Mouse (Mus musculus) limb, embryonic 12.5 days (tissue): Measurements from ENCODE around the gene Nipsnap3a. TPM values are rescaled to one million over a fixed set of nuclear protein-coding genes. Genes with fewer than 3 reads are reported as not detected.

Source experiments
- ATAC-seq: fragments of 200-750 bp; cut with Nextera tagmentation; 2 replicates; pipeline ENCODE4 v1.8.0; 2017; ENCODE audit warnings: low read depth, moderate TSS enrichment; ENCODE audit not compliant: insufficient number of reproducible peaks, insufficient read depth, low FRiP score, low TSS enrichment
- H3K27ac ChIP-seq: fragments of 300-500 bp; sonication (generic); 2 replicates; pipeline ENCODE4 v1.5.1; 2016; ENCODE audit warnings: mild to moderate bottlenecking, moderate library complexity
- H3K27me3 ChIP-seq: fragments of 300-500 bp; sonication (generic); 2 replicates; pipeline ENCODE4 v1.6.1; 2016; ENCODE audit warnings: mild to moderate bottlenecking, moderate library complexity
- H3K36me3 ChIP-seq: fragments of 300-500 bp; sonication (generic); 2 replicates; pipeline ENCODE4 v1.6.1; 2016; ENCODE audit warnings: mild to moderate bottlenecking, moderate library complexity
- H3K4me1 ChIP-seq: fragments of 300-500 bp; sonication (generic); replicated peaks from 2 replicates; pipeline ENCODE4 v1.6.1; 2016
- H3K4me2 ChIP-seq: fragments of 300-500 bp; sonication (generic); 2 replicates; pipeline ENCODE4 v1.6.1; 2016; ENCODE audit warnings: mild to moderate bottlenecking, moderate library complexity
- H3K4me3 ChIP-seq: fragments of 300-500 bp; sonication (generic); replicated peaks from 2 replicates; pipeline ENCODE4 v1.5.1; 2016; ENCODE audit warnings: mild to moderate bottlenecking
- H3K9ac ChIP-seq: fragments of 300-500 bp; sonication (generic); replicated peaks from 2 replicates; pipeline ENCODE4 v1.6.1; 2016; ENCODE audit warnings: mild to moderate bottlenecking, moderate library complexity
- H3K9me3 ChIP-seq: fragments of 300-500 bp; sonication (generic); 2 replicates; pipeline ENCODE4 v1.6.1; 2016; ENCODE audit warnings: mild to moderate bottlenecking, moderate library complexity
- WGBS: fragments of 180-500 bp; shearing (Covaris S2); methylation state at CpG from one replicate; pipeline ENCODE4 v1.1.7; 2016; 5-methylcytosine and 5-hydroxymethylcytosine counted together
- polyA plus RNA-seq: library from polyadenylated mRNA; unstranded; fragments of >200 nt; fragmentation: Nextera tagmentation; extraction: Ambion mirVana; gene quantifications from 2 replicates; pipeline ENCODE4 v1.2.1, GENCODE M21; 2016

The Nipsnap3a gene
- polyA plus RNA-seq, 1 experiment from 2014 or later: not detected

- Histone ChIP-seq H3K4me2 (no peak overlapping the region), H3K27me3 (no peaks in the 10 kb centered on the region), H3K4me1 (no peaks in the 10 kb centered on the region), H3K9ac (no peak overlapping the region), H3K36me3 (peaks cover 60% of the 10 kb centered on the region), H3K27ac (no peak overlapping the region), H3K9me3 (no peaks in the 10 kb centered on the region; the same call in 1 of the 2 replicates), H3K4me3 (no peak overlapping the region)
- 74% methylated on average over 9 of the region's 9 CpGs for WGBS
- ATAC-seq: no peak
Measured at GRCm38 (mm10) chr4:53046238-53047022, 57.4 kb downstream of the Nipsnap3a start.

Other genes with a start within 250 kb of the Nipsnap3a start
- not detected in 2 replicates for gene Olfr275, start 174.7 kb upstream of the Nipsnap3a start, polyA plus RNA-seq
- not detected in 2 replicates for gene Olfr273, start 130.0 kb upstream of the Nipsnap3a start, polyA plus RNA-seq
- not detected in 2 replicates for gene Olfr272, start 70.1 kb upstream of the Nipsnap3a start, polyA plus RNA-seq
- gene Olfr270, start 24.7 kb upstream of the Nipsnap3a start, polyA plus RNA-seq: not detected in 2 replicates
- 52.2 and 53.6 TPM in 2 replicates for gene Nipsnap3b, start 22.6 kb downstream of the Nipsnap3a start, polyA plus RNA-seq
- gene Abca1, start 170.6 kb downstream of the Nipsnap3a start, polyA plus RNA-seq: 6.8 and 7.4 TPM in 2 replicates